Mouse (Mus musculus): ENCODE results near the gene Vps26a.

DNA sequence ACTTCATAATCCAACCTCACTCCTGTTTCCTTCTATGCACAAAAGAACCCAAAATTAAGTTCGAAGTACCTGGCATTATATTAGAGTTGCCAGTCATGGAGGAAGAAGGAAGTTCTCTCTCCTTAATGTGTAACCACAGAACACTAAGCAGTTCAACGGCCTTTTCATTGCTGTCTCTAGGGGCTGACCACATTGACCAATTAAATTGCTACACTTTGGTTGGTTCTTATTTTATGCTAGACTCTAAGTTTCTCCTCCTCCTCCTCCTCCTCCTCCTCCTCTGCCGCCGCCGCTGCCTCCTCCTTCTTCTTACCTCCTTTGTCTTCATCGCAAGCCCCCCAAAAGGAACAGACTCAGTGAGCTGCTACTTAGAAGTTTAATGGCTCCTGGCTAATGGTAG lies 24.9 kb upstream of the Vps26a start:
- TF ChIP-seq CTCF (IDR thresholded peaks at IDR 0.05; ENCODE audit: low read depth, low read length) (no peak), TAL1 (conservative IDR thresholded peaks at IDR 0.05; ENCODE audit: low read depth, low read length) (no peak), GATA1 (IDR thresholded peaks at IDR 0.05; ENCODE audit: borderline replicate concordance, low read length) (no peak), POLR2AphosphoS5 (IDR thresholded peaks at IDR 0.05; ENCODE audit: insufficient replicate concordance, low read depth, low read length) (no peak)
